Mouse (Mus musculus) layer of hippocampus, adult 9-11 months (tissue): ENCODE measurements at regions not wholly inside any gene's neighbourhood (a gene's known extent, or its start where the extent isn't known, plus 50 kb on each side); places are given as distances from the start of the nearest gene placed in this dataset.

Source experiments
- DNase-seq: peaks from one replicate; pipeline ENCODE4 v3.0.0; 2022

DNA sequence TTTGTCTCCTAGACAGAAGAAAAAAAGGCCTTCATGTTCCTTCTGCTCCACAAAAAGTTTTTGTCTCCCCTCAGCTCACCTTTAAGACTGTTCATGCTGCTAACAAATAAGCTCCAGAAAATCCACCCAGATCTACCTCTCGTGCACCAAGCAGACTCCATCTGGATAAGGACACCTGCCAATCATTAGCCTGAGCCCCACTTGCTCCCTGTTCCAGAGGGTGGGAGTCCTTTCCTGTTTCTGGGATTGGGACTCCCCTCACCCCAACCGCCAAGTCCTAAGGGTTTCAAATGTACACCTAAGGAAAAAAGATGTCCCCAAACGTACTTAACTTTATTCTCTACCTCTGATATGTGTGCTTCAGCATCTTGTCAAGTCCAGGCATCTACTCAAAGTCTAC, 63.6 kb upstream of the Zfp64 start:
- DNase-seq, result no peak

GRCm38 (mm10) chr2:169010271-169010670, 54.9 kb upstream of the Zfp64 start:
- DNase-seq, result no peak

DNA sequence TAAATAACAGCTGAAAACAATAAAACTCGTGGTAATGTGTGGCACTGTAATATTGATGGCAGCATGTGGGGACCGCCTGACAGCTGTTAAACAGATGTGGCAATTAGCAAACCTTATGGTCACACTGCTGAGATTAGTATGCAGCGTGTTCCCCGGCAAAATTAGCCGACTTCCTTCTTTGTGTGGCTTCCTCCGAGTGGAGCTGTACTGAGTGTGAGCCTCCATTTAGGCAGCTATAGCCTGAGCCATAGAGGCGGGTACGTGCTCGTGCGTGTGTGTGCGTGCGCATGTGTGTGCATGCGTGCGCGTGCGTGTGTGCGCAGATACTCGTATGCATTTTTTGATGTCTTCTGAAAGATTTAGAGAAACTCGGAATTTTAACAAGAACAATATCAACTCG, 53.4 kb upstream of the Zfp64 start:
- no peak for DNase-seq

DNA sequence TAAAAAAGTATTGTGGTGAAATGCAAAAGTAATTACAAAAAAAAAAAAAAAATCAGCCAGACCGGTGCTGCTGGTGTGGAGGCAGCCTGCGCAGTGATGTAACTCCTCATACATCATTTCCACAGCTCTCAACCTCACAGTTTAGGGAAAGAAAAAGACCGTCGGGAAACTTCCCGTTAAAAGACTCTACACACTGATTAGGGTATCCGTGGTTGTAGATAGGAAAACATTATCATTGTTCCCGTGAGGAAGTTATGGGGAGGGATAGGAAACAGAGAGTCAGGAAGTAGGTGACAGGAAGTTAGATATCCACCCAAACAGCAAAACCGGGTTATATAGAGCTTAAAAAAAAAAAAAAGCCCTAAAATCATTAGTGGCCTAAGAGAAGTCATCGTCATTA, 52.9 kb upstream of the Zfp64 start:
- no peak for DNase-seq

GRCm38 (mm10) chr2:169006549-169006948, 51.2 kb upstream of the Zfp64 start:
- no peak for DNase-seq

- no peak for DNase-seq
Measured at GRCm38 (mm10) chr2:169005810-169006209, 50.4 kb upstream of the Zfp64 start.
